Mouse (Mus musculus) cortical plate, adult 2 months (tissue): Measurements from ENCODE around the gene Rap2c.

ENCODE experiments used
- CTCF ChIP-seq: fragments of 200-500 bp; IDR thresholded peaks from 2 replicates; pipeline ENCODE4 v1.5.1; 2011; ENCODE audit warnings: mild to moderate bottlenecking, control low read depth, low read length; ENCODE audit not compliant: insufficient read depth; ENCODE audit errors: extremely low read depth
- POLR2A ChIP-seq: fragments of 200-500 bp; IDR thresholded peaks from 2 replicates; pipeline ENCODE4 v1.6.1; 2011; ENCODE audit warnings: mild to moderate bottlenecking, low read length, control low read depth; ENCODE audit not compliant: insufficient read depth; ENCODE audit errors: extremely low read depth

DNA sequence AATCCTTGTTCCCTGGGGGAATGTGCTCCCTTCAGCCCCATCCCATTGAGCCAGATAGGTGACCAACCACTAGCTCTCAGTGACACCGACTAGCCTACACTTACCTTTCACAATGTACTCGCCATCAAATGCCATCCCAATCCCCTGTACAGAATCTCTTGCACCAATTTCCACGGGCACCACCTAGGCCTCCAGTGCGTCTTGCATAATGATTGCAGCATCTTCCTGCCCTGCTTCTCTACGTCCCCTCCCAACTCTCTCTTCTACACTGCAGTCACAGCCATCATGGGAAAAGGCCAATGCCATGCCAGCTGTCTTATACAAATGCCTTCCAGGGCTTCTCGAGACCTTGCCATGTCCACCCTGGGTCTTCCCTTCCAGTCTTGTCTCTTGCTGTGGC is 27.9 kb downstream of the Rap2c start:
- TF ChIP-seq CTCF (no peak), POLR2A (no peak)
